Mouse (Mus musculus) G1E (cell line): ENCODE measurements around the gene Naa38.

ENCODE experiments used
- CTCF ChIP-seq: IDR thresholded peaks from 2 replicates; pipeline ENCODE4 v1.5.1; 2012; ENCODE audit warnings: low read depth, low read length, inconsistent platforms, mixed read lengths
- GATA1 ChIP-seq: IDR thresholded peaks from 2 replicates; pipeline ENCODE4 v1.6.1; 2012; ENCODE audit warnings: borderline replicate concordance, low read length, inconsistent platforms, mixed read lengths
- POLR2AphosphoS5 ChIP-seq: IDR thresholded peaks from 2 replicates; pipeline ENCODE4 v1.6.1; 2012; ENCODE audit warnings: low read depth, low read length, inconsistent platforms; ENCODE audit not compliant: insufficient replicate concordance
- TAL1 ChIP-seq: conservative IDR thresholded peaks from 2 replicates; pipeline ENCODE4 v1.6.1; 2012; ENCODE audit warnings: low read depth, low read length, inconsistent platforms, mixed read lengths

GRCm38 (mm10) chr11:69415327-69415667 lies 20.0 kb downstream of the Naa38 start:
- no peak for TF ChIP-seq CTCF
- no peak for TF ChIP-seq GATA1
- no peak for TF ChIP-seq POLR2AphosphoS5
- no peak for TF ChIP-seq TAL1
